Mouse (Mus musculus) spleen, adult 2 months (tissue): ENCODE results near the gene Sos1.

Experiments
- CTCF ChIP-seq: fragments of 200-500 bp; IDR thresholded peaks from 2 replicates; pipeline ENCODE4 v1.5.1; 2011; ENCODE audit warnings: mild to moderate bottlenecking, inconsistent platforms; ENCODE audit not compliant: insufficient read depth, insufficient read length, insufficient replicate concordance; ENCODE audit errors: extremely low read depth
- POLR2A ChIP-seq: fragments of 200-500 bp; IDR thresholded peaks from 2 replicates; pipeline ENCODE4 v1.6.1; 2011; ENCODE audit warnings: low read depth, low read length, inconsistent platforms

GRCm38 (mm10) chr17:80498600-80499268 is 18.5 kb upstream of the Sos1 start:
- TF ChIP-seq POLR2A, result no peak
- TF ChIP-seq CTCF, result no peak
